Mouse (Mus musculus): Measurements from ENCODE around the gene Cpne2. TPM values are rescaled to one million over a fixed set of nuclear protein-coding genes. Genes with fewer than 3 reads are reported as not detected.

Gene Cpne2
- total RNA-seq, 2 experiments from 2014 or later: 14.7 to 18.5 TPM

DNA sequence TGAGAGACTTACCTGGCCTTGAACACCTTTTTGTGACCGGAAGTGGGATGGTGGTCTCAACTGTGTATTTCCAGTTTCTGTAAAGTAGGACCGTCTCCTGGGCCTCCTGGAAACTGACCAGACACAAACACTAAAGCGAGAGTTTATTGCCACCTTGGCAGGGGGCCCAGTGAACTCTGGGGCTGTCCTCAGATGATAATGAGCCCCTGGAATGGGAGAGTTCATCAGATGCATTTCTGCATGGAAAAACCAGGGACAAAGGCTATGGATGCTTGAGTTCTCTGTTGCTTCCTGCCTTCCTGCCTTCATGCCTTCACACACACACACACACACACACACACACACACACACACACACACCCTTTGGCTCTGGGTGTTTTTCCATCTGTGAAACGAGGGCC is 1.8 kb downstream of the Cpne2 start:
- no peak for DNase-seq (ENCODE audit: low spot score in 2 of 2)

DNA sequence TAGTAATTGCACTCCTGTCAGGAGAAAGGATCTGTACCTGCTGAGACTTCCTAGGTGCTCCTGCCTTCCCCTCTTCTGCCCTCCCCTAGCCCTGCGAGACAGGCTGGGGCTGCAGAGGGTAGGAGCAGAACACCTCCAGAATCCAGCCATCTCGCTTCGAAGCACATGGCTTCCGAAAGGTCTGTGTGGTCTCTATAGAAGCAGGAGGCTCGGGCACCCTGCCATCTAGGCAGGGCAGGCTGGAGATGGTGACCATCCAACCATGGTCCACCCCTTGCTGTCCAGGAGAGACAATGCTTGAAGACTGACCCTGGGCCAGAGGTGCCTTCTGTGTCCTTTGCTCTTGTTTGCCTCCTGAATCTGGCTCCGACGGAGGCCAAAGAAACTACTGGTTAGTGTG is 2.8 kb downstream of the Cpne2 start:
- no peak for DNase-seq (ENCODE audit: low spot score in 2 of 2)

DNA sequence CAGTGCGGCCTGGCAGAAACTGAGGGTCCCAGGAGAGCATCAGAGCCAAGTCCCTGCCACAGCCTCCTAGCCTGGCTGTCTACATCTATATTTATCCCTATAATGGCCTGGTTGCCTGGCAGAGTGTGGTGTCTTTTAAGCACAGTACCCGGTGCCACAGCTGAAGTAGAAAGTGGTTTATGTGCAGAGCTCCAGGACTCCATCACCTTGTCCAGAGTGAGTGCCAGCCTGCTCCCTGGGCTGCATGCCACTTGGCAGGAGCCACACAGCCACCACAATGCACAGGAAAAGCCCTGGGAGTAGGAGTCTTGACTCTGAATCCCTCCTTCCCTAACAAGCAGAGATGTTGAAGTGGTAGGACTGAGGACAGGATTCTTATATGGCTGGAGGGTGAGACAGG is 4.7 kb downstream of the Cpne2 start:
- DNase-seq (ENCODE audit: low spot score in 2 of 2): no peak

DNA sequence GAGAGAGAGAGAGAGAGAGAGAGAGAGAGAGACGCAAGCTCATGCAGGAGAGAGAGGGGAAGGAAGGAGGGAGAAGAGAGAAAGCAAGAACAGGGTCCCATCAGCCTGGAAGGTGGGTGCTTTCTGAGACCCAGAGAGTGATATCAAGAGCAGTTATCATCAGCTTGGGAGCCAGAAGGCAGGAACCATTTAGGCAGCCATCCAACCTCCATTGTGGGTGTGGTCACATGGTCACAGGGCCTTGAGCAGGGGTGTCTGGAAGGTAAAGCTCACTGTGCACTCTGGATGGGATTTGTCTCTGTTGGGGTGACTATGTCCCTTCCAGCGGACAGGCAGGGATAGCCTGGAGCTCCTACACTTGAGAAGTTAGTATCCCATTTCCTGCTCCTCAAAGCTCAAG is 7.2 kb downstream of the Cpne2 start:
- DNase-seq (ENCODE audit: low spot score in 2 of 2): no peak

DNA sequence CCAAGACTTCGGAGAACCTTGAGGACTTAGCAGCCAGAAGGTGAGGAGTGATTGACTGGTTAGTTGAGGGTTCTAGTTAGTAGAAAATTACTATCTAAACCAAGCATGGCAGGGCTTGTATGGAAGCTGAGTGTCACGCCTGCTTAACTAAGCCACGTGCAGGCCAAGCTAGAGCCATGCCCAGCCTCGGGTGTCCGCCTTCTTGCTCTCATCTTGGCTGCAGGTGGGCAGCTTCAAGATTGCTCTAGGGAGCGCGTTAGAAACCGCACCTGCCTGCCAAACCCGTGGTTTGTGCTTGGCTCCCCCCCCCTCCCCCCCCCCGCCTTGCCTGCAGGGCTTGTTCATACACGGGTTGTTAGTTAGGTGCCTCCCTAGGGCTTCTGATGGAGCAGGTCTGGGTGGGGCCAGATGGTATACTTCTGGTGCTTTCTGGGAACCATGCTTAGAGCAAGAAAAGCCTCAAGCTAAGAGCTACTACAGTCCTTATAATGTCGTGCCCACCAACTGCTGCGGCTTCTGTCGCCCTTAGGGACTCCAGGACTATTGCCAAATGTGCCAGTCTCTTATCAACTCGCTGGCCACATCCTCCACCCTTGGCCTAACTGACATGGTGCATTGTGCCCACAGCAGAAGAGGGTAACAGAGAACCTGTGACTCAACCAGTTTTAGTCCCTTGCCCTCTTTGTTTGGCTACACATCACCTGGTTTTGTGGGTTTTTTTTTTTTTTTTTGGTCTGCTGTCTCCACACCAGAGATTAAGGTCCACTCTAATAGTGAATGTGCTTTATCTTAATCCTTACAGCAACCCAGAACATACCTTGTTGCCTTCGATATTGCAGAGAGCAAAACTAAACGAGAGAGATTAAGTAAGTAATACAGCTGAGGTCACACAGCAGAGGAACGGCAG is 8.4 kb downstream of the Cpne2 start:
- DNase-seq (ENCODE audit: low spot score in 2 of 2): no peak

DNA sequence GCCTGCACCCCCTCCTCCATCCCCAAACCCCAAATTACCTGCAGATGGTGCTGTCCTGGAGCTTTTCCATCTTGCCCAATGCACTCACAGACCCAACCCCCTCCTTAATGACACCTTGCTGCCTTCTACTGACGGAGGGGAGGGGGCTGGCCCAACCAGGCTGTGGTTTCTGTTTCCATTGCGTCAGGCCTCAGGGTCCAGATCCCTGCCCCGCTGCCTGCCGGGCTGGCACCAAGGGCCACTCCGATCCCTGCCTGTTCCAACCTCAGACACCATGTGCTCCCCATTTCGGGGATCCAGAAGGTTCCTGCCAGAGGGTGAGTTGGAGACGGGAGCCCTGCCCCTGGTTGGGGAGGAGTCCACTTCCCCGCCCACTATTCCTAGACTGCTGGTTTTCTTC is 11.2 kb downstream of the Cpne2 start:
- DNase-seq (ENCODE audit: low spot score in 2 of 2): no peak

DNA sequence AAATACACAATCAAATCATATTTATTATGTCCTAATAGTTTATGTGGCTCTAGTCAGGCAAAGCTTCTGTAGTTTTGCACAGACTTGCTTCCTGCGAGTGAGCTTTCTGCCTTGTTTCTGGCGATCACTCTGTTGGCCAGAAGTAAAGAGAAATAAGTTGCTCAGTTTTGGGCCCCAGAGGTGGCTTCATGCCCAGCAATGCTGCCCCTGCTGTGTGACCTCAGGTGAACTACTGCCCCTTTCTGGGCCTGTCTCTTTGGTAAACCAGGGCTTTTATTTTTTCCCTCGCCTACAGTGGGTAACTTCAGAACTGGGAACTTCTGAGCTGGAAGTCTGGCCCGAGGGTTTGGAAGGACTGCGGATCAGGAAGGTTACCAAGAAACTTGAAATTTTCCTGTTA is 16.3 kb downstream of the Cpne2 start:
- no peak for DNase-seq (ENCODE audit: low spot score in 2 of 2)

DNA sequence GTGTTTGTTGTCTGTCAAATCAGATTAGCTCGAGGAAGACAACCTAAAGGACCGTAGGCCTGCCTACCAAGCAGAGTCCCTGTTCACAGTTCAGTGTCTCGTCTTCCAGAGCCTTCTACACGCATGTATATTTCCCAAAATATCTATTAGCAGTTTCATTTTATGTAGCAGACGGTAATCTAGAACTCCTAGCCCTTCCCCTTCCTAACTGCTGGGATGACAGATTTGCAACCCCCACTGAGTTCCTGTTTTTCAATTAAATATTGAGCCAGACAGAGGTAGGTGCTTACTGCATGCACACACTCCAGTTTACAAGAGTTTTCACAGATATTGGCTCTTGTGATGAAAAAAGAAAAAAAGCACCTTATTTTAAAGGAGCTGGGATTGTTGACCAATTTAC is 16.7 kb downstream of the Cpne2 start:
- DNase-seq (ENCODE audit: low spot score in 2 of 2): no peak

DNA sequence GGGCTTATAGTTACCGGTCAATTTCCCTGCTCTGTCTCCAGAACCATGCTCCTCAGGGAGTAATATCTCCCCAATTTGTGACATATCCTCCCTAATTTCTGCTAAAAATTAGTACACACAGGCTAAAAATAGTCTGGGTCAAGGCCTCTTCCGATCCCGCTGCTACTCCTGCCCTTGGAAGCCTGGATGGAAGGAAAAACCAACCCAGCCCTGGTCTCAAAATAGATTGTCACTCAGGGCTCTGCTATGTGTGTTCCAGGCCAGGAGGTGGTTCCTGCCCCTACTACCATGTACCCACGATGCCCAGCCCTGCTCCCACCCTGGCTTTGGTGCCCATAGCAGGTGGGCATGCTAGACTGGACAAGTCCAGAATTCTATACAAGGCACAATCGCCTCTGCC is 17.2 kb downstream of the Cpne2 start:
- DNase-seq (ENCODE audit: low spot score in 2 of 2): no peak

DNA sequence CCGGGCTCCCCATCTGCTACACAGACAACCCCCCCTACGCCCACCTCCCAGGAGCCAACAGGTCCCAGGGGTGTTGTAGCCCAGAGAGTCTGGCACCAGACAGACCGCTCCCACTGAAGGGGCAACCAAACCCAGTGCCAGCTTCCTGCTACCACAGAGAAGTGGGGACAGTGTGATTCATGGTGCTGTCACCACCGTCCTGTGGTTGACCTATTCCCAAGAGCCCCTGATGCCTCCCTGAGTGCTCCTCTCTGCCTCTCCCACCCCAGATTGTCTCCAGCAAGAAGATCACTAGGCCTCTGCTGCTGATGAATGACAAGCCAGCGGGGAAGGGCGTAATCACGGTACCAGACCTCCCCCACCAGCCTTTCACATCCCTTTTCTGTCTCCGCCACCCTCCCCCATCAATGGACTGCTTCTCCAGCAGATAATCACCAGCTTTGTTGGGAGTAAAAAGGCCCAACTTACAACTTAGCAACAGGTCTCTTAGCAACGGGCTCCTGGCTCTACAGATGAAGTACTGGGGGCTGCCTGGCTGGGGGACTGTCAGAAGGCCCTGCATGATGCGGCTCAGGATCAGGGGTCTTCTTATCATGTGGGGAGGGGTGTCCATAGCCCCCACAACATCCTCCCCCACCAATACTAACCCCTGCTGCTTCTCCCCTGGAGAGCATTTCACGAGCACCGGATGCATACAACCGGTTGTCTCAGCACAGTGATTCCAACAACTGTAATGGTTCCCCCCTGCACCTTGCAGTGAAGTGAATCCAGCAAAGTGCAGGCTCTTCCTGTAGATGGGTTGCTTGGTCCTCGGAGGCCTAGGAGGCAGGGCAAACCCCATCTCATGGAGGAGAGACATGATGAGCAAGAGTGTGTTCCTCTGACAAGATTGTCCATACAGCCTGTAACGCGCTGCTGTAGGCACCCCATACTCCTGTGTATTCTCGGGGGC is 19.0 kb downstream of the Cpne2 start:
- no peak for DNase-seq (ENCODE audit: low spot score in 2 of 2)

DNA sequence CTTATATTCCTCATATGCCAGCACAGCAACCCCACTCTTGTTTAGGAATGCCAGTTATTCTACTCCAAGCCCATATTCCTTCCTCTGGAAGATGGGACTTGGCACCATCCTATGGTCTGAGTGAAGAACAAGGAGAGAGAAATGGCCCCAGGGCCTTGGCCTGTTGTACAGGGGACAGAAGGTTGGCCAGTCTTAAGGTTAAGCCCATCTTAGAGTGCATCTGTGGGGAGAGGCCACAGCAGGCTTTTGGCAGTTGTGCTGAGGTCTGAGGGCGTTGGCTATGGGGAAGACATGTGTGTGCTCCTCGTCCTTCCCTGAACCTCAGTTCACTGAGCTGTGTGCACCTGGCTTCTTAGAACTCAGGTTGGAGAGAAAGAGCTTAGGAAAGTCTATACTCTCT is 19.9 kb downstream of the Cpne2 start:
- no peak for DNase-seq (ENCODE audit: low spot score in 2 of 2)

DNA sequence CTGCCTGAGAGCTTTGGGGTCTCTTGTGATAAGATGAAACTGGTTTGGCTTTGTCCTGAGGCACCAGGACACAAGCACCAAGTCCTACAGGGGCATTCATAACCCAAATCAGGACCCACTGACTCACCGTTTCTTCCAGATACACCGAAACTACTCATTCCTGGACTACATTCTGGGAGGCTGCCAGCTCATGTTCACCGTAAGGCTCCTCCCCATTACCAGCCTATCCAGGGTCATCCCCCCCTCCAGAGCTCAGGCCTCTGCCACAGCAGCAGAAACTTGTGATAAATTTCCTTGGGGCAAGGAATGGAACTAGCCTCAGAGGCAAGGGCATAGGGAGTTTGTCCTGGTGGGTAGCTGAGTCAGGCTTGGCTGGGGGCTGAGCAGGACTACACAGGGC is 24.5 kb downstream of the Cpne2 start:
- DNase-seq (ENCODE audit: low spot score in 2 of 2): peak in 1 of 2 experiments; percentile 46

DNA sequence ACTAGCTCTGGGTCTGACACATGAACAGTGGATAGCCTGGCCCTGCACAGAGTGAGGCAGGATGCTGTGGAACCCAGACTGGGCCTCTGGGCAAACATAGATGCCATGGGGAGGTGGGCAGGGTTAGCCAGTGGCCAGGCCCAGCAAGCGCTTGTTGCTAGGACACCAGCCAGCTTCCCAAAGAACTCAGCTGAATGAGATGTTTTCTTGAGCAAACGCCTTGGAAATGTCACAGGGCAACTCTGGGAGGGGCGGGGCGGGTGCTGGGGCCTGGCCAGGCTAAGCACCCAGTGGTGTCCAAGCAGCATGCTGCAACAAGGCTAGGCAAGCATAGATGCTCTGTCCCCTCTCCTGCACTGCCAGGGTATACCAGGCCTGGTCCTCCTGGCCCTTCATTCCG is 28.5 kb downstream of the Cpne2 start:
- no peak for DNase-seq (ENCODE audit: low spot score in 2 of 2)

DNA sequence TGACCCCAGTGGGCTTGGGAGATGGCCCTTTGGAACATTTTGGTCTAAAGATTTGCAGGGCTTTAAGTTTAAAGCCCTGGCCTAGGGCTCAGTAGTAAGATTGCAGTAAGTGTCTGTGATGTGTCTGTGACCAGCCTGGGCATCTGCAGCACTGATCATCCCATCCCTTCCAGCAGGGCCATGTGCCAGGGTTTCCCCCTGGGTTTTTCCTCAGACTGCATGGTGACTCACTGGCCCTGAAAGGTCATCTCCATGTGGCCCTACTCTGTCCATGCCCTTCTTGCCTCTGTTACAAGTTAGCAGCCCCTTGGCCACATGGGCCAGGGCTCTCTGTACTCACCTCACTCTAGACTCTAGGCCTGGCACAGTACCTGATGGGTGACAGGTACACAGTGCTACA is 31.6 kb downstream of the Cpne2 start:
- DNase-seq (ENCODE audit: low spot score in 2 of 2): no peak

DNA sequence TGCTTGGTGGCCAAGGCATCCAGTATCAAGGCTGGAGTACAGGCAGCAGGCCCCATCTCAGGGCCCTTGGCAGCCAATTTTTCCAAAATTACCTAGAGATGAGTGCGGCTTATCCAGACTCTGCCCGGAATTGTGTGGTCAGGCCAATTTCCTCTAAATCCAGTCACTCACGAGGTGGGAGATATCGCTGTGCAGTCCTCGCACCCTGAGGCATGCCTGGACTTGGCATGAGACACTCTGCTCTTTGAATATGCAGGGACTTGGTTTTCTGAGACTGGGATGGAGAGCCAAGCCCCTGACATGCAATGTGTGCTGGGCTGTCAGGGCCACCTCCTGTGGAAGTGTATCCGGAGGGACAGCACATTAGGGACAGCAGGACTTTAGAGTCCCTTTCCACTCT is 33.2 kb downstream of the Cpne2 start:
- DNase-seq (ENCODE audit: low spot score in 2 of 2): no peak

DNA sequence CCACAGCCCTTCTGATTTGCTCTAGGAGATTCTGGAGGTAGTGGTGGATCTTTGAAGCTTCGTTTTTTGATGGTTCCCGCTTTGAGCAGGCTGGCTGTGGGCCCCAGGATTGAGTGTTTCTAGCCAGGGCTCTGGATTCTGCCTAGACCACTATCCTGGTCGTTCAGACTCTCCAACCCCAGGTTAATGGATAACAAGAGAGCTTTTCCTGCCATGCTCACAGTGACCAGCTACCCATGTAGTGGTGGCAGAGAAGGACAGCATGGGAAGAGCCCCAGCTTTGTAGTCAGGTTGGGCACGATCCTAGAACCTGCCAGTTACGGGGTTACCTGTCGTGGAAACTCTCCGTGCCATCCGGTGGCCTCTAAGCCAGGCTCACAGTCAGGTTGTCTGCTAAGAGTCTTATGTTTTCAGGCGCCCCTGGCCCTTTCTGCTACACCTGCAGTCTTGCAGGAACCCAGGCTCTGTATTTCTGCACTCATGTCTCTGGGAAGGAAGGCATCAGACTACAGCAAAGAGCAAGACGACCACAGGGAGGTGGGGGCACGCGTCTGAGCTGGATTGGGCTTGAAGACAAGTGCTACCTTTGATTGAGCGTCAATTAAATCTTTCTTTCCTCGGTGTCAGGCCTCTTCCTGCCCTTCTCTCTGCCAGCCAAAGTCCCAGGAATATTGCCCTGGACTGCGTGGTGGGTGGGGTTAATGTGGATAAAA is 33.8 kb downstream of the Cpne2 start:
- DNase-seq (ENCODE audit: low spot score in 2 of 2): no peak

DNA sequence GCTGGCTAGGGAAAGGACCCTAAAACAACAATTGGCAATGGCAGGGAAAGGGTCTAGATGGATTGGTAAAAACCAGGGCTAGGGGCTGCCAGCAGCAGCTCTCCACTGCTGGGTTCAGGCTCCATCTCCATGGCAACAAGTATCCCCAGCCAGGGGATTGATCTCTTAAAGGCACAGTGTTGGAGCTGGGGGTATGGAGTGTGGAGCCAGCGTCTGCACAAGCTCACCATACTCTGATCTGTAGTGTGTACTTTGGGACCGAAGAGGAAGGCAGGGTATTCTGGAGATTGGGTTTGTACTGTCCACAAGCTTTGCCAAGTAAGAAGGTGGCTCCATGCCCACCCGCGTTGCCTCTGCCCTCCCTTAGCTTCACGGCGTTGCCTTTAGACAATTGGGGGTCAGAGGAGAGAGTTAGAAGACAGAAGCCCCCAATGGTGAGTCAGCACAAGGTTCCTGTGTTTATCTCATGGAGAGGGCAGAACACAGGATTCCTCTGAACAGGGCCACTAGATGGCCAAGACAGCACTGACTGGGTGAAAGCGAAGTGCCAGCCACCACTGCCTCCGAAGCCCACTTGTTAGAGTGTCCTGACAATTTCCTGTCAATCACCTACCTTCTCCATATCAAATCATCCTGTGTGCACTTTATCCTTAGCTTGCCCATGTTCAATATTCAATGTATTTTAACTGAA is 34.5 kb downstream of the Cpne2 start:
- DNase-seq (ENCODE audit: low spot score in 2 of 2): no peak

DNA sequence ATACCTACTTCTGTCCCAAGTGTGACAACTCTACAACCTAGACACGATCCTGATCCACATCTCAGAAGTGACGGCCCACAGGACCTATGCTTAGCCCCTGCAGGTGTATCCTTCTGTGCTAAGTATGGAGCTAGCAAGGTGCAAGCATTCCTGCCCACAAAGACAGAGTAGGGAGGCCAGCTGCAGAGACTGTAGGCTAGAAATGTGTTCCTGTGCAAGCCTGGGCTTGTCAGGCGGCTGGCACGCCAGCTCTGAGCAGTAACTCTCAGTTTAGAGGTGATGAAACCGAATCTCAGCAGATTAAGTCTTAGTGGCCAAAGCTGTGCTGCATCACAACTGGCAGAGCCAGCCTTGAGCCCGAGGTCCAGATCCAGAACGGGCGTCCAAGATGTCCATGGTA is 35.3 kb downstream of the Cpne2 start:
- no peak for DNase-seq (ENCODE audit: low spot score in 2 of 2)

DNA sequence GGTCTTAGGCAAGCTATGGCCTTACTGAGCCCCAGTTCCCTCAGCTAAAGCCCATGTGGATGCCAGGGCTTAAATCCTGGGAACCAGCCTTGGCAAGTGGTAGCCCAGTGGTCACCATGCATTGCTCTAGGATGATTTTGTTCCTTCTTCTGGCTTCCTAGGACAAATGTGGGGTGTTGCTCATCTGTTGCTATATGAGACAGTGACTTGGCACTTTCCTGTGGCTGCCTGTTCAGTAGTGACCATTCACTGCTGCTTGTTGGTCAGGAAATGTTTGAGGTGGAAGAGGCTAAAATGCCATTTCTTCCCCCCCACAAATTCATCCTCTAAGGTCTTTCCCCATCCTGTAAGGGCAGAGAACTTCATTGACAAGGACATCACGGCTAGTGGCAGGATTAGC is 36.6 kb downstream of the Cpne2 start:
- DNase-seq (ENCODE audit: low spot score in 2 of 2): no peak

DNA sequence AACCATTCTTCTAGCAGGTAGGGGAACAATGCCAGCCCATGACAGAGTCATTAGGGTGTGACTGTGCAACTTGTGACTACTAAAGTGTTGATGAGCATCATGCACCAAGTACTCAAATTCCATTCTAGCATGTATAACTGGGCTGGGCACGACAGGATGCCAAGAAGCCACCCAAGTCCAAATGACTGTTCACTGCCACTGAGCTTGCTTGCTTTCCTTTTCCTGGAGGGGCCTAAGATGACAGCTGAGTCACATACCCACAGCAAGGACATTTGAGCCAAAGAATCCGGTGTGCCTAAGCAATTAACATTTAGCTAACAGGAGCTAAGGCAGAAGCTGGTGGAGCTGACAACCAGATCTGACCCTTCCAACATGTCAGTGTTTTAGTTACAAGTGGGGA is 39.1 kb downstream of the Cpne2 start:
- no peak for DNase-seq (ENCODE audit: low spot score in 2 of 2)
